Comparison of ENCODE assay signal across 8 mouse cellular contexts in the genomic region with DNA sequence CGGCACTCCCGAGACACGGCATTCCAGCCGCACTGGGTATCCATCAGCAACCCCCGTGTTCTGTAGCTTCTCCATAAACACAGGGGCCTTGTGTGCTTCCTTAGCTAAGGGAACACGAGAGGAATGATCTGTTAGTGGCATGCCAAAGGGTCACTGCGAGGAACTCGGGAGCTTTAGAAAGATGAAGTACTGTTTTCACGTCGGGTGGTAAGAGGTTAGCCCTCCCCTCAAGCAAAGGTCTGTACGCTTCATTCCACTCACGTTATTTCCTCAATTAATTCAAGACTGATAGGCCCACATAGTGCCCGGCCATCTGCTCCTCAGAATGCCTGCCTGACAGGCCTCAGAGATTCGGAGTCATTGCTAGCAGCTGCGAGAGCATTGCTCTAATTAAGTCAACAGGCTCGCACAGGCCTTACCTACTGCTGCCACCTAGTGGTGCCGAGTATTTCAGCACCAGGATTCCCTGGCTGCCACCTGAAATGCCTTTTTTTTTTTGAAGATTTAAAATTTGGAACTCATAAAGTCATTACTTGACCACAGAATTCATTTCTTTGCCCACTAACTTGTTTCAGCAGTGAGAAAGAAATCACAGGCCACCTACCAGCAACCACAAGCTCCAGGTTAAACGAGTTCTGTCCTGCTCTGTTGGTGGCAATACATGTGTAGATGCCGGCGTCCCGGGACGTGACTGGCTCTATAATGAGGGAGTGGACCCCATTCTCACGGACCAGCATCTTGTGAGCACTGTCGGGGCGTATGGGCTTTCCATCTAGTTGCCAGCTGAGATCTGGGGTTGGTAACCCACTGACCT. TPM values are rescaled to one million over a fixed set of nuclear protein-coding genes. Genes with fewer than 3 reads are reported as not detected.
DNase-seq lines count a peak whose midpoint lies in the region; ATAC-seq and TF ChIP-seq lines count a peak whose summit lies in the region.

No protein-coding gene starts in this region.

- peak; percentile 88 for TF ChIP-seq CTCF in bone marrow, adult 2 months (IDR thresholded peaks at IDR 0.05; ENCODE audit: control insufficient read depth, insufficient read depth, low read length)
- peak; percentile 88 for TF ChIP-seq CTCF in heart, postnatal 0 days (IDR thresholded peaks at IDR 0.05; ENCODE audit: low read depth)

- peaks cover 2% of the 10 kb centered on the region; the same call in 1 of the 2 replicates for H3K4me1 ChIP-seq in bone marrow, adult 2 months (ENCODE audit: control insufficient read depth, insufficient read depth, low read length)
- no peaks in the 10 kb centered on the region for H3K4me1 ChIP-seq in embryonic facial prominence, embryonic 14.5 days (ENCODE audit: control insufficient read depth, insufficient read depth, low read length)
- no peaks in the 10 kb centered on the region for H3K4me1 ChIP-seq in heart, postnatal 0 days (ENCODE audit: control insufficient read depth, insufficient read depth)
- no peaks in the 10 kb centered on the region for H3K4me1 ChIP-seq in liver, embryonic 13.5 days (replicated peaks)
- 0 out of 2 replicates have a peak, but pooled peaks cover 4% of the 10 kb centered on the region for H3K4me1 ChIP-seq in neural tube, embryonic 14.5 days (ENCODE audit: control insufficient read depth, insufficient read depth, low read length)

- peaks cover 83% of the 10 kb centered on the region for H3K36me3 ChIP-seq in embryonic facial prominence, embryonic 14.5 days (ENCODE audit: control insufficient read depth, insufficient read depth, low read length)
- H3K36me3 ChIP-seq in heart, postnatal 0 days (replicated peaks; ENCODE audit: control insufficient read depth, insufficient read depth, low read length), result peaks cover 81% of the 10 kb centered on the region
- no peaks in the 10 kb centered on the region for H3K36me3 ChIP-seq in liver, embryonic 13.5 days
- H3K36me3 ChIP-seq in neural tube, embryonic 14.5 days (ENCODE audit: control insufficient read depth, insufficient read depth, low read length), result no peaks in the 10 kb centered on the region

- no peak overlapping the region for H3K4me3 ChIP-seq in bone marrow, adult 2 months (replicated peaks; ENCODE audit: control insufficient read depth, low read depth, low read length)
- H3K4me3 ChIP-seq in embryonic facial prominence, embryonic 14.5 days (ENCODE audit: low read depth, low read length), result no peak overlapping the region
- no peak overlapping the region for H3K4me3 ChIP-seq in heart, postnatal 0 days (ENCODE audit: low read depth, low read length)
- no peak overlapping the region for H3K4me3 ChIP-seq in liver, embryonic 13.5 days (replicated peaks)
- H3K4me3 ChIP-seq in neural tube, embryonic 14.5 days (ENCODE audit: low read depth, low read length), result no peak overlapping the region

- 59% methylated on average over 25 of the region's 25 CpGs for WGBS in bone marrow, adult 2 months
- WGBS in embryonic facial prominence, embryonic 14.5 days, result 44% methylated on average over 25 of the region's 25 CpGs
- 59% methylated on average over 25 of the region's 25 CpGs for WGBS in heart, postnatal 0 days
- WGBS in liver, embryonic 13.5 days (ENCODE audit: insufficient replicate concordance), result 61% methylated on average over 25 of the region's 25 CpGs
- WGBS in neural tube, embryonic 14.5 days, result 16% methylated on average over 25 of the region's 25 CpGs

- H3K27me3 ChIP-seq in embryonic facial prominence, embryonic 14.5 days (replicated peaks; ENCODE audit: control insufficient read depth, insufficient read depth, low read length), result no peaks in the 10 kb centered on the region
- H3K27me3 ChIP-seq in heart, postnatal 0 days (ENCODE audit: control insufficient read depth, insufficient read depth, low read length), result no peaks in the 10 kb centered on the region
- H3K27me3 ChIP-seq in liver, embryonic 13.5 days, result no peaks in the 10 kb centered on the region
- H3K27me3 ChIP-seq in neural tube, embryonic 14.5 days (ENCODE audit: control insufficient read depth, insufficient read depth, low read length), result no peaks in the 10 kb centered on the region

- TF ChIP-seq POLR2A in bone marrow, adult 2 months (IDR thresholded peaks at IDR 0.05; ENCODE audit: borderline replicate concordance, control insufficient read depth, low read depth, low read length), result no peak

- H3K4me2 ChIP-seq in embryonic facial prominence, embryonic 14.5 days (ENCODE audit: low read depth, low read length), result no peak overlapping the region
- H3K4me2 ChIP-seq in heart, postnatal 0 days (ENCODE audit: low read depth, low read length), result no peak overlapping the region
- no peak overlapping the region for H3K4me2 ChIP-seq in liver, embryonic 13.5 days
- H3K4me2 ChIP-seq in neural tube, embryonic 14.5 days (ENCODE audit: low read depth, low read length), result peak overlapping the region; percentile 34

- no peaks in the 10 kb centered on the region for H3K9me3 ChIP-seq in embryonic facial prominence, embryonic 14.5 days (ENCODE audit: control insufficient read depth, low read length)
- H3K9me3 ChIP-seq in heart, postnatal 0 days (replicated peaks; ENCODE audit: control insufficient read depth, low read length), result no peaks in the 10 kb centered on the region
- H3K9me3 ChIP-seq in liver, embryonic 13.5 days (replicated peaks), result no peaks in the 10 kb centered on the region
- H3K9me3 ChIP-seq in neural tube, embryonic 14.5 days (ENCODE audit: control insufficient read depth, low read length), result no peaks in the 10 kb centered on the region

- ATAC-seq in embryonic facial prominence, embryonic 14.5 days (ENCODE audit: low read depth), result peak; percentile 89
- ATAC-seq in heart, postnatal 0 days (ENCODE audit: insufficient read depth, low read depth), result peak; percentile 36; the same call in 1 of the 2 replicates
- no peak for ATAC-seq in liver, embryonic 13.5 days (ENCODE audit: low read depth)
- peak; percentile 92 for ATAC-seq in neural tube, embryonic 14.5 days (ENCODE audit: low read depth)

- H3K27ac ChIP-seq in bone marrow, adult 2 months (ENCODE audit: control insufficient read depth, insufficient read depth, low read depth, low read length, poor library complexity), result no peak overlapping the region
- H3K27ac ChIP-seq in embryonic facial prominence, embryonic 14.5 days (replicated peaks; ENCODE audit: low read depth, low read length), result no peak overlapping the region
- no peak overlapping the region for H3K27ac ChIP-seq in heart, postnatal 0 days (ENCODE audit: low read depth)
- H3K27ac ChIP-seq in liver, embryonic 13.5 days, result no peak overlapping the region
- peak overlapping the region; percentile 74 for H3K27ac ChIP-seq in neural tube, embryonic 14.5 days (ENCODE audit: low read depth, low read length)

- no peak for TF ChIP-seq EP300 in heart, postnatal 0 days (IDR thresholded peaks at IDR 0.05; ENCODE audit: low read depth)

- DNase-seq in CD4-positive, CD25-positive, alpha-beta regulatory T cell, adult 2 months (ENCODE audit: low read depth, low spot score), result peak; percentile 84
- DNase-seq in embryonic facial prominence, embryonic 14.5 days (ENCODE audit: low spot score), result peak; percentile 94
- peak; percentile 36 for DNase-seq in heart, postnatal 0 days (ENCODE audit: low spot score)
- peak; percentile 84 for DNase-seq in kidney, postnatal 14 days
- peak; percentile 33 for DNase-seq in liver, embryonic 13.5 days
- peak; percentile 33 for DNase-seq in testis, postnatal 14 days (ENCODE audit: low spot score)

- no peak overlapping the region for H3K9ac ChIP-seq in embryonic facial prominence, embryonic 14.5 days (ENCODE audit: low read depth, low read length)
- no peak overlapping the region for H3K9ac ChIP-seq in heart, postnatal 0 days (replicated peaks; ENCODE audit: low read depth, low read length)
- H3K9ac ChIP-seq in liver, embryonic 13.5 days, result no peak overlapping the region
- 0 out of 2 replicates have a peak overlapping the region, but pooled peaks have one; percentile 25 for H3K9ac ChIP-seq in neural tube, embryonic 14.5 days (replicated peaks; ENCODE audit: low read depth, low read length)

RNA-seq across cellular contexts. Expression of a gene that starts 28.6 kb away (rescaled TPM):
- polyA plus RNA-seq in bone marrow, adult 2 months (2011; ENCODE audit: insufficient read depth, insufficient read length, low replicate concordance, missing spikeins), result 5.0 and 6.5 TPM in 2 replicates
- polyA plus RNA-seq in embryonic facial prominence, embryonic 14.5 days (2014; fragmentation: Nextera tagmentation; extraction: Ambion mirVana), result 30.9 and 31.3 TPM in 2 replicates
- 31.0 and 74.6 TPM in 2 replicates for total RNA-seq in heart, postnatal 0 days (2014; rRNA removed; ENCODE audit: low replicate concordance)
- polyA plus RNA-seq in heart, postnatal 0 days (2015; fragmentation: Nextera tagmentation; extraction: Ambion mirVana), result 86.2 and 86.5 TPM in 2 replicates
- polyA plus RNA-seq in liver, embryonic 13.5 days (2015; fragmentation: Nextera tagmentation; extraction: Ambion mirVana), result 21.6 and 21.9 TPM in 2 replicates
- 19.6 and 20.2 TPM in 2 replicates for polyA plus RNA-seq in neural tube, embryonic 14.5 days (2014; fragmentation: Nextera tagmentation; extraction: Ambion mirVana)

Comparison
In these comparisons a context has a peak if more than half of its experiments do, and no peak if none do; other contexts are left out.
1. DNase-seq: peak in every context shown above with its lines; median percentile 94 in embryonic facial prominence, embryonic 14.5 days; 84 in CD4-positive, CD25-positive, alpha-beta regulatory T cell, adult 2 months; 84 in kidney, postnatal 14 days; 36 in heart, postnatal 0 days; 33 in liver, embryonic 13.5 days; 33 in testis, postnatal 14 days.